Mouse (Mus musculus) C2C12 (cell line): ENCODE results near the gene Gpr153. TPM values are rescaled to one million over a fixed set of nuclear protein-coding genes. Genes with fewer than 3 reads are reported as not detected.

Experiments used
- H3K27me3 ChIP-seq: one replicate; pipeline ENCODE4 v1.6.1; 2011; ENCODE audit not compliant: control insufficient read depth, insufficient read depth, insufficient read length
- H3K36me3 ChIP-seq: one replicate; pipeline ENCODE4 v1.6.1; 2011; ENCODE audit not compliant: control insufficient read depth, insufficient read depth
- H3K4me3 ChIP-seq: one replicate; pipeline ENCODE4 v1.5.1; 2011; ENCODE audit warnings: mild to moderate bottlenecking, control low read depth; ENCODE audit not compliant: poor library complexity, insufficient read depth, severe bottlenecking
- H3K79me2 ChIP-seq: one replicate; pipeline ENCODE4 v1.6.1; 2011; ENCODE audit not compliant: control insufficient read depth, insufficient read depth
- H3K79me3 ChIP-seq: one replicate; pipeline ENCODE4 v1.6.1; 2011; ENCODE audit warnings: low read depth, control low read depth
- H3ac ChIP-seq: one replicate; pipeline ENCODE3; 2011; ENCODE audit warnings: low read depth; ENCODE audit not compliant: control insufficient read depth, insufficient read length
- CEBPB ChIP-seq: IDR thresholded peaks from one replicate; pipeline ENCODE4 v1.6.1; 2011; ENCODE audit warnings: low read depth, mild to moderate bottlenecking, control low read depth, moderate library complexity
- CTCF ChIP-seq: IDR thresholded peaks from one replicate; pipeline ENCODE4 v1.5.1; 2011; ENCODE audit not compliant: control insufficient read depth, insufficient read depth, insufficient read length
- FOSL1 ChIP-seq: IDR thresholded peaks from one replicate; pipeline ENCODE4 v1.8.0; 2011; ENCODE audit warnings: mild to moderate bottlenecking, low read length; ENCODE audit not compliant: poor library complexity, insufficient read depth, severe bottlenecking
- MAX ChIP-seq: IDR thresholded peaks from one replicate; pipeline ENCODE4 v1.6.1; 2011; ENCODE audit warnings: mild to moderate bottlenecking, control low read depth
- MYOD1 ChIP-seq: IDR thresholded peaks from one replicate; pipeline ENCODE4 v1.6.1; 2011; ENCODE audit warnings: low read depth; ENCODE audit not compliant: control insufficient read depth, insufficient read length
- MYOG ChIP-seq: IDR thresholded peaks from one replicate; pipeline ENCODE4 v1.6.1; 2011; ENCODE audit not compliant: control insufficient read depth, insufficient read length; ENCODE audit errors: extremely low read depth
- USF1 ChIP-seq: IDR thresholded peaks from one replicate; pipeline ENCODE4 v1.6.1; 2011; ENCODE audit warnings: low read depth, mild to moderate bottlenecking, control low read depth, moderate library complexity
- polyA plus RNA-seq: library from polyadenylated mRNA; unstranded; fragments of >200 nt; fragmentation: generic; extraction: Trizol; gene quantifications from one replicate; pipeline ENCODE4 v1.2.1, GENCODE M21; 2012; ENCODE audit warnings: missing spikeins

Gpr153 gene
- polyA plus RNA-seq, 1 experiment = 5.4 TPM

DNA sequence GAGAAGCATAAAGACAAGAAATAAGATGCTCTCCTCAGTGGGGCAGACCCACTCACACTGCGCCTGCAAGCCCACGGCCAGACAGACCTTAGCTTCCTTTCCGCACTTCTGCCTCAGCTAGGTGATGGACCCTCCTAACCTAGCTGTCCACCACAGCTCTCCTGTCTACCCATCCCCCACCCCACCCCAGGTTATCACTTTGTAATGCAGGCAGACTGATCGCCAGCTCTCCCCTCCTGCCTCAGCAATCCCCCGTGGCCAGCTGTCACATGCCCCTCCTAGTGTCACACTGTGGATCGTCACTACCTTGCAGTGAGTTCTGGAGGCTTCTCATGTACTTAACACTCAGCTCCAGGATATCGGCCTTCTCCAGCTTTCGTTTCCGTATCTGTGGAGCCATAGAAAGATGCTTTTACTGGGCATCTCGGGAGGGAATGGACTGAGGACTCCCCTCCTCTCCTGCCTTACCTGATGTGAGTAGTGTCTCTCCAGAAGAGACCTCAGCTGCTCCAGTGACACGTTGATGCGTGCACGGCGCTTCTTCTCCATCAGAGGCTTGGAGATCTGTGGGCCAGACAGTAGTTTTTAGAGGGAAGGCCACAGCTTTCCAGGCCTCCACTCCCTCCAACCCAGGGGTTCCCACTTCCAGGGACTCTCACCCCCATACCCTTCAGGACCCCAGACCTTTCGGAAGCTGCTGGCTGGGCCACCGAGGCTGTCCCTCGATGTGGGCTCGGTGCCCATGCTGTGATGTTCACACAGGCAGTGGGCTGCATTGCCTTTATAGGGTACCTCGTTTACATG lies 13.5 kb downstream of the Gpr153 start:
- no peaks in the 10 kb centered on the region for H3K79me3 ChIP-seq
- H3ac ChIP-seq = no peak overlapping the region
- H3K27me3 ChIP-seq = peaks cover 42% of the 10 kb centered on the region
- no peaks in the 10 kb centered on the region for H3K36me3 ChIP-seq
- H3K79me2 ChIP-seq = no peaks in the 10 kb centered on the region
- TF ChIP-seq CEBPB (no peak), MYOD1 (no peak), USF1 (no peak), MYOG (no peak), CTCF (no peak), FOSL1 (no peak), MAX (no peak)
- H3K4me3 ChIP-seq = no peak overlapping the region

GRCm38 (mm10) chr4:152288398-152288945 lies 14.4 kb downstream of the Gpr153 start:
- peaks cover 52% of the 10 kb centered on the region for H3K27me3 ChIP-seq
- H3K36me3 ChIP-seq = no peaks in the 10 kb centered on the region
- no peaks in the 10 kb centered on the region for H3K79me2 ChIP-seq

GRCm38 (mm10) chr4:152290385-152290784 lies 16.4 kb downstream of the Gpr153 start:
- no peaks in the 10 kb centered on the region for H3K79me3 ChIP-seq
- peaks cover 53% of the 10 kb centered on the region for H3K27me3 ChIP-seq
- no peaks in the 10 kb centered on the region for H3K36me3 ChIP-seq
- H3ac ChIP-seq = no peak overlapping the region
- no peaks in the 10 kb centered on the region for H3K79me2 ChIP-seq
- no peak overlapping the region for H3K4me3 ChIP-seq
- no peak for TF ChIP-seq CTCF
- TF ChIP-seq MAX = no peak
- no peak for TF ChIP-seq FOSL1
- no peak for TF ChIP-seq MYOD1
- no peak for TF ChIP-seq USF1

More at GRCm38 (mm10) chr4:152288398-152288945, 14.4 kb downstream of the Gpr153 start:
- no peak overlapping the region for H3K4me3 ChIP-seq
- TF ChIP-seq MAX (no peak), FOSL1 (no peak), CEBPB (no peak), CTCF (no peak), USF1 (no peak)
- no peaks in the 10 kb centered on the region for H3K79me3 ChIP-seq
- no peak overlapping the region for H3ac ChIP-seq

GRCm38 (mm10) chr4:152290991-152291390 lies 17.0 kb downstream of the Gpr153 start:
- peaks cover 53% of the 10 kb centered on the region for H3K27me3 ChIP-seq
- TF ChIP-seq MAX (no peak), CEBPB (no peak), CTCF (no peak)
- no peaks in the 10 kb centered on the region for H3K79me2 ChIP-seq
- H3K4me3 ChIP-seq = no peak overlapping the region
- H3ac ChIP-seq = no peak overlapping the region
- H3K36me3 ChIP-seq = no peaks in the 10 kb centered on the region
- no peaks in the 10 kb centered on the region for H3K79me3 ChIP-seq

DNA sequence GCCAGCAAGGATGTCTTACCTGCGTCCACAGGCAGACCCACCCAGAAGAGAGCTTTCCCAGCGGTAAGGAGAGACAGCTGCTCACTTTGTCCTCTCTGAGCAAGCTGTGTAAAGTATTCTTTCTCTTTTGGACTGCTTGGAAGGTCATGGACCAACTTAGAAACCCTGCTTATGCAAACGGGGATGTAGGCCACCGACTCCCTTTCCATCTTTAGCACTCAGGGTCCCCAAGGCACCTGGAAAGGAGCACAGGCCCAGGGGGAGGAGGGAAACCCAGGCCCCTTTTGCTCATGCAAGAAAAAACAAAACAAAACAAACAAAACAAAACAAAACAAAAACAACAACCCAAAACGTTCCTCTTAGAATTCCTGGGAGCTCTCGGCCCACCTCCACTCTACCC lies 17.5 kb downstream of the Gpr153 start, which contains the start of gene Hes3:
Gene Hes3, minus strand, starts transcription at position 101 of the 400 bp plus-strand sequence.
- H3K79me2 ChIP-seq = no peaks in the 10 kb centered on the region
- no peaks in the 10 kb centered on the region for H3K36me3 ChIP-seq
- H3K27me3 ChIP-seq = peaks cover 48% of the 10 kb centered on the region
- H3ac ChIP-seq = no peak within 1 kb of the TSS
- TF ChIP-seq MAX = no peak
- no peak for TF ChIP-seq MYOG
- no peak for TF ChIP-seq FOSL1
- TF ChIP-seq USF1 = no peak
- TF ChIP-seq CTCF = no peak
- TF ChIP-seq CEBPB = no peak
- TF ChIP-seq MYOD1 = no peak
- H3K4me3 ChIP-seq = no peak within 1 kb of the TSS
- no peaks in the 10 kb centered on the region for H3K79me3 ChIP-seq

DNA sequence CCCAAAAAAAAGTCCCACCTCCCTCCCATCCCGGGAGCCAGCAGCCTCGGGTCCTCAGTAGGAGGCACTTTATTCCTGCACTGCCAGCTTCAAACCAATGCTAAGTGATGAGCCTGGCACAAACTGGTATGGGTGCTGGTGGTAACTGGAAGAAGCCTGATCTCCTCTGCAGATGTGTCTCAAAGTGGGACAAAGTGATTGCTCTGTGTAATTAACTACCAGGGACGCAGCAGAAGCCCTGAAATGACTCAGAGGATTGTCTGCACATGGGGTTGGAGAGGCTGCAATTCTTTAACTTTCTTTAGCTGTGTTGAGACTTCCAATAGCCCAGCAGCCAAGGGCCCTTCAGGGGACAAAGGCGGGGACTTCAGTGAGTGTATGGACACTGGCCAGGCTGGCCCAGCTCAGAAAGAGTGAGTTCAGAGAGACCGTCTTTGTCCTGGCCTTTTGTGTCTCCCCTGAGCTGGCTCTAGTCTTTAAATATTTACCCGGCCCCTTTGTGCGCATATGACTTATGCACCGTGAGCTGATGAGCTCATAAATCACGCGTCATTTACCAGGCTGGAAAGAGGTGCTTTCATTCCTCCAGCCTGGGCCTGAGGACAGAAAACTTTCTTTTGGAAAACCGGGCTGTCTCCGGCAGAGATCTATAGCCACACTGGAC lies 18.2 kb downstream of the Gpr153 start:
- no peak overlapping the region for H3ac ChIP-seq
- H3K36me3 ChIP-seq = no peaks in the 10 kb centered on the region
- H3K27me3 ChIP-seq = peaks cover 47% of the 10 kb centered on the region
- no peak overlapping the region for H3K4me3 ChIP-seq
- TF ChIP-seq FOSL1 = no peak
- H3K79me2 ChIP-seq = no peaks in the 10 kb centered on the region
- no peaks in the 10 kb centered on the region for H3K79me3 ChIP-seq
